Mouse (Mus musculus): ENCODE measurements around the gene Mmp17.

DNA sequence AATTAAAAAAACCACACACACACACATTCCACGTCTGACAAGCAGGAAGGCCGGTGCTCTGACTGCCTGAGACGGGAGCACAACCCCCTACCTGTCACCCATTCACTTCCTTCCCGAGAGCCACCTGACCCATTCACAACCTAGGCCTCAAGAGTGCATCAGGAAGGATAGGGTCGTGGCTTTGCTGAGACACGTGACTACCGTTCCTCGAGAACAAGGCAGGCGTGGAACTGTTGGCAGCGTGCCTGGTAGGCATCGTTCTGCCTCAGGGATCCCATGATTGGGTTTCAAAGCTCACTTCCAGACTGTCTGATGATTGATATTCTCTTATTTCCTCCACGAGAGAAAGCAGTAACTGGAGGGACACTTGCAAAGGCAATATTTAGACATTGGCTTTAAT lies 5.8 kb upstream of the Mmp17 start:
- TF ChIP-seq CTCF (IDR thresholded peaks at IDR 0.05 in 2 of 3, conservative IDR thresholded peaks at IDR 0.05 in 1 of 3; ENCODE audit: control insufficient read depth in 1 of 3, insufficient read depth in 1 of 3, low read depth in 2 of 3, low read length in 3 of 3, poor library complexity in 1 of 3, severe bottlenecking in 1 of 3) = no peak
- TF ChIP-seq MAX (IDR thresholded peaks at IDR 0.05; ENCODE audit: low read length) = no peak
- TF ChIP-seq JUND (IDR thresholded peaks at IDR 0.05; ENCODE audit: low read depth, low read length) = no peak
- no peak for TF ChIP-seq HCFC1 (IDR thresholded peaks at IDR 0.05; ENCODE audit: low read depth, low read length)
- TF ChIP-seq RCOR1 (IDR thresholded peaks at IDR 0.05; ENCODE audit: low read depth, low read length) = no peak
- TF ChIP-seq E2F4 (IDR thresholded peaks at IDR 0.05; ENCODE audit: borderline replicate concordance, low read depth, low read length) = no peak

Measured in MEL (cell line).